Mouse (Mus musculus) brain, adult 2 months (tissue): ENCODE results near the gene Nthl1.

Source experiments
- DNase-seq: peaks from one replicate; pipeline ENCODE4 v3.0.0; 2011; ENCODE audit warnings: low read depth, low spot score

Gene Nthl1

GRCm38 (mm10) chr17:24632167-24632812 lies at the start of gene Nthl1, which contains the start of gene Tsc2:
TSS of gene Nthl1 (plus strand) at chr17:24632680.
TSS of gene Tsc2 (minus strand) at chr17:24632630.
- peak; percentile 93 for DNase-seq

DNA sequence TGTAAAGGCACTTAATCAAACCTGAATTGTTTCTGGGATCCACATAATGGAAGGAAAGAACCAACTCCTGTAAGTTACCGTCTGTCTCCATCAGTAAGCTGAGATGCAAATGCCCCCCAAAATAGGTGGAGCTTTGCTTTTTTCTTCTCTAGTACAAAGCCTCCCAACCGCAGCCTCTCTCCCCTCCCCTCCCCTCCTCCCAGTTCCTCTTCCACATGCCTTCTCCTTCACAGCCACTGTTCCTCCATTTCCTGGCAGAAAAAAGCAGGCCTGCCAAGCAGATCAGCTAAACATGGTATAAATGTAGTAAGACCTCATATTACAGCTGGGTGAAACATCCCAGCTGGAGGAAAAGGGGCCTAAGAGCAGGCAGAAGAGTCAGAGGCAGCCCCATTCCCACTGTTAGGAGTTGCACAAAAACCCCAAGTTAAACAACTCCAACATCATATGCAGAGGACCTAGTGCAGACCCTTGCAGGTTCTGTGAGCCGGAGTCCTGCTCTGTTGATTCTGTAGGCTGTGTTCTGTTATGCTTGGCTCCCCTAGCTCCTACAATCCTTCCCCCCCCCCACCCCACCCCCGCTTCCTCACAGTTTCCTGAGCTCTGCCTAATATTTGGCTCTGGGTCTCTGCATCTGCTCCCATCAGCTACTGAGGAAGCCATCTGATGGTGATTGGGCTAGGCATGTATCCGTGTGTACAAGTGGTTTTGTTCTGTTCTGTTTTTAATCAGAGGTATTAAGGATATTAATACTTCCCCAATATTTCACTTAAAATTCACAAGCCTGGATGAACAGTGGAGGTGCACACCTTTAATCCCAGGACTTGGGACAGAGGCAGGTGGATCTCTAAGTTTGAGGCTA lies 48.6 kb upstream of the Nthl1 start:
- DNase-seq, result no peak

DNA sequence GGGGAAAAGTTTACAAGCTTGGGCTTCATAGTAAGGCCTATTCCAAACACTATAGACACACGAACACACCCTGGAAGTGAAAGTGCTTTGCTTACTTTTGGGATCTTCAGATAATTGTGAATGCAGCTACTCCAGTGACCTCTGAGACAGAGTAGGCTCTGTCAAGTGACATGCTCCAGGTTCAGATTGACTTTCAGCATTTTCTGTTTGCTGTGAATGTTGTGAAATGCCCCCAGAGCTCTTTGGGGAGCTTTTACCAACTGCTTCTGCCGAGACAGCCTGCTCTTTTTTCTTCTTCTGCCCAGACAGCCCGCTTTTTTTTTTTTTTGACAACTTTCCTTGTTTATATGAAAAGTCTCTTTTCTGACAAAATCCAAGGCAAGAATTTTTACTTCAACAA lies 48.0 kb upstream of the Nthl1 start:
- no peak for DNase-seq

DNA sequence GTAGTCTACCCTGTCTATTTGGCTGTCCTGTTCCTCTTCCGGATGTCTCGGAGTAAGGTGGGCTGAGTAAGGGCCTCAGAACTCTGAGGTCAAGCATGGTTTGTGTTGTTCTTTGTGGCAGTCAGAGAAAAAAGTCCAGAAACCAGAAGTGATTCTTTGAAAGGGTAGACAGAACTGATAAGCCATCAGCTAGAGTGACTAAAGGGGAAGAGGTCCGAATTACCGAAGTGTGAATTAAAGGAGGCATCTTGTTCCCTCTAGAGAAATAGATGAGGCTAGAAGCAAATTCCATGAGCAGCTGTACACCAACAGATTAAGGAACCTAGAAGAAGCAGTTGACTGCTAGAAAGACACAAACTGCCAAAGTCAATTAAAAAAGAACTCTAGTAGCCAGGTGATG lies 45.9 kb upstream of the Nthl1 start:
- no peak for DNase-seq

GRCm38 (mm10) chr17:24590943-24591342 lies 41.5 kb upstream of the Nthl1 start:
- peak; percentile 84 for DNase-seq

- no peak for DNase-seq
These were observed 40.8 kb upstream of the Nthl1 start for GRCm38 (mm10) chr17:24591695-24592094.

DNA sequence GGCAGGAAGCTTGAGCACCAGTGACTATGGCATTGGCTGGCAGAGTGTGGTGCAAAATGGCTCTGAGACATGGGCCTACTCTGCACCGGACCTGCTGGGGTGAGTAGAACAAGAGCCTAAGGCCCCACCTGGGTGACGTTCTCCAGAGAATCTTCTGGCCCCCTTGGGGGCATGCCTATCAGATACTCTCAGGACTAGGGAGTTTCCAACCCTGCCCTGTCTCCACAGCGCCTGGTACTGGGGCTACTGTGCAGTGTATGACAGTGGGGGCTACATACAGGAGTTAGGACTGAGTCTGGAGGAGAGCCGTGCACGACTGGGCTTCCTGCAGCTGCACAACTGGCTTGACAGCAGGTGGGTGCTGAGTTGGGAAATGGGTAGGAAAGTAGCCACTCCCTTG lies 39.2 kb upstream of the Nthl1 start:
- no peak for DNase-seq

DNA sequence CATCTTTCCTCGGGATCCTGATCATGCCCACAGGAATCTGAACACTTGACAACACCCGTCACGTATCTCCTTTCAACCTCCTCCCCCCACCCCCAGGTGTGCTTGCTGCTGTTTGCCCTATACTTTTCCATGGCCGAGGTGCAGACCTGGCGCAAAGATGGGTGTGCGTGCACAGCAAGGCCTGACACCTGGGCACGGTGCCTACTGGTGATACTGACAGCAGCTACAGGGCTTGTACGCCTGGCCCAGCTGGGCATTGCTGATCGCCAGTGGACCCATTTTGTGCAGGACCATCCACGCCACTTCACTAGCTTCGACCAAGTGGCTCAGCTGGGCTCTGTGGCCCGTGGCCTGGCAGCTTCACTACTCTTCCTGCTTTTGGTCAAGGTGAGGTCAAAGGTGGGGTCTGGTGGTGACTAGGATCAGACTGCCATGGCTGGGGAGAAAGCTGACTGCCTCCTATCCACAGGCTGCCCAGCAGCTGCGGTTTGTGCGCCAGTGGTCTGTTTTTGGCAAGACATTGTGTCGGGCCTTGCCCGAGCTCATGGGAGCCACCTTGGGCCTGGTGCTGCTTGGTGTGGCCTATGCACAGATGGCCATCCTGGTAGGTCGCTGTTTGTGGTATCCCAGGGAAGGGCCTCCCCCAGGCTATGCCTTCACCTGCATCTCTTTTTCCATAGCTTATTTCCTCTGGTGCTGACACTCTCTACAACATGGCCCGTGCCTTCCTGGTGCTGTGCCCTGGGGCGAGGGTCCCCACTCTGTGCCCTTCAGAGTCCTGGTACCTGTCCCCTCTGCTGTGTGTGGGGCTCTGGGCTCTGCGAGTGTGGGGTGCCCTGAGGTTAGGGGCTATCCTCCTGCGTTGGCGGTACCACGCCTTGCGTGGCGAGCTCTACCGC lies 38.2 kb upstream of the Nthl1 start:
- no peak for DNase-seq

- DNase-seq, result peak; percentile 65
These were observed 37.1 kb upstream of the Nthl1 start for GRCm38 (mm10) chr17:24595126-24596072.

DNA sequence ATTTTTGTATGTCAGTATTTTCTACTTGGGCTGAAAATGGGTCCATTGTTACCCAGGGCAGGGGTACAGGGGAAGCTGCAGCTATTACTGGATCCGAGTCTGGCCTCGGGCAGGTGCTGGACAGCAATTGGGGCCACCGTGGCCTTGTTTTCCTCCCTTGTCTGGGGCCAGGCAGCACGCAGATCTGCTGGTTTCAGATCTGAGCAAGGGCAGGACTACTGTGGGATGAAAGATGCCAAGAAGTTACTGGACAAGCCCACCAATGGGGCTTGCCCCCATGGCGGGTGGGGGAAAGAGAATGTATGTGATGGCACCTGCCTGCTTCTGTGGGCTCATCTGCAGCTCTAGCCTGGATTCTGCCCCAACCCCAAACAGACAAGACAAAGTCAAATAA lies 36.4 kb upstream of the Nthl1 start:
- DNase-seq, result no peak

- peak; percentile 96 for DNase-seq
These were observed 35.9 kb upstream of the Nthl1 start for GRCm38 (mm10) chr17:24596471-24597183.

- DNase-seq, result no peak
These were observed 34.5 kb upstream of the Nthl1 start for GRCm38 (mm10) chr17:24597989-24598388.

DNA sequence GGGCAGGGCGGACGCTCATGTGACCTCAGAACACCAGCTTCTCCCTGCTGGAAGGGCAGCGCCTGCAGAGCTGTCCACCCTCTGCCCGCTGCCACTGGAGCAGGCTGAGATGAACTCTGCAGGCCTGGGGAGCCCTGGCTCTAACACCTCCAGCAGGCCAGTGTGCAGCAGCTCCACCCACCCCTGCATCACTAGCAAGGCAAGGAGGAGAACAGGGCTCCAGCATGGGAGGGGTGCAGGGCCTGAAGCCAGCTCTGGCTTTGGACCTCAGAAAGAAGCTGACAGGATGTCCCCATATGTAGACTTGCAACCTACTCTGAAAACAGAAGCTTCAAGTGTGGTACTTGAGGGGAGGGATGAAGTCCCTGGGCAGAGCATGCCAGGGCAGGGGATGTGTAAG lies 32.0 kb upstream of the Nthl1 start:
- DNase-seq, result peak; percentile 42

DNA sequence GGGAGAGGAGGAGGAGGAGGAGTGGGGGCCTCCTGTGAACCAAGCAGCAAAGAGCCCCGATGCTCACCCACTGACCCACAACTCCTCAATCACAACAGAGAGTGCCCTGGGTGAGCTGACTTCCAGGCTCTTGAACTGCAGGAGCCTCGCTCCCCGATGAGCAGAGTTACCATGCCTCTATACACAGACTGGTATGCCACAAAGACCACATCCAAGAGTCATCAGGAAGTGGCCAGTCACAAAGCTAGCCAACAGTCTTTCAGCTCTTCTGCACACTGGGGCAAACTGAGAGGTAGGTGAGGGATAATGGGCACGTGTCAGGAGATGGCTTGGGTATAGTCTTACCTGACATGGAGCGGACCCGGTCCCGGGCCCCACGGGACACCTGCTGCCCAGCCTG lies 28.5 kb upstream of the Nthl1 start:
- DNase-seq, result no peak

- no peak for DNase-seq
These were observed 27.9 kb upstream of the Nthl1 start for GRCm38 (mm10) chr17:24604557-24604956.

DNA sequence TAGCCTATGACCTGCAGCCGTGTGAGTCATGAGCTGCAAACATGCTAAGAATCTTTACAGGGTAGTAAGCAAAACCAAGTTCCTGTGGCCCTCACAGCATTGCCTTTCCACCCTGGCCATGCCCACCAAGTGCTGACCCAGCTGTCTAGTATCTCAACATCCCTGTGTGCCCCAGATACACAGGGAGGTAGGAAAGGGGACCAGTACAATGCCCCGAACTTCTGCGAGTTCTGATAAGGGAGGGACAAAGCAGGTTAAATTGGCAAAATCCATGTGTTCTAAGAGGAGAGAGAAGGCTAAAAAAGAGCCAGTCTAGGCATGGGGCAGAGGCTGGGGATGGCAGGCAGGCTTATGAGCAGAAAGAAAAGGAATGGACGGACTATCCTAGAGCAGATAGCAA lies 24.1 kb upstream of the Nthl1 start:
- DNase-seq, result no peak

- no peak for DNase-seq
These were observed 23.6 kb upstream of the Nthl1 start for GRCm38 (mm10) chr17:24608874-24609273.

DNA sequence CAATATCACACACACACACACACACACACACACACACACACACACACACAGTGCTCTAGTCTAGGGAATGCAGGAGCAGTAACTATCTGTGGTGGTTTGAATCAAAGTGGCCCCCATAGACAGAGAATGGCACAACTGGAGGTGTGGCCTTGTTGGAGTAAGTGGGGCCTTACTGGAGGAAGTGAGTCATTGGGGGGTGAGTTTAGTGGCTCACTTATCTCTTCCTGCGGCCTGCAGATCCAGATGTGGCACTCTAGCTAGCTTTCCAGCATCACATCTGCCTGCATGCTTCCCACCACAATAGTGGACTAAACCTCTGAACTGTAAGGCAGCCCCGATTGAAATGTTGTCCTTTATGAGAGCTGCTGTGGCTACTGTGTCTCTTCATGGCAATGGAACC lies 21.8 kb upstream of the Nthl1 start:
- DNase-seq, result no peak

GRCm38 (mm10) chr17:24617561-24618194 lies 14.8 kb upstream of the Nthl1 start:
- DNase-seq, result no peak

DNA sequence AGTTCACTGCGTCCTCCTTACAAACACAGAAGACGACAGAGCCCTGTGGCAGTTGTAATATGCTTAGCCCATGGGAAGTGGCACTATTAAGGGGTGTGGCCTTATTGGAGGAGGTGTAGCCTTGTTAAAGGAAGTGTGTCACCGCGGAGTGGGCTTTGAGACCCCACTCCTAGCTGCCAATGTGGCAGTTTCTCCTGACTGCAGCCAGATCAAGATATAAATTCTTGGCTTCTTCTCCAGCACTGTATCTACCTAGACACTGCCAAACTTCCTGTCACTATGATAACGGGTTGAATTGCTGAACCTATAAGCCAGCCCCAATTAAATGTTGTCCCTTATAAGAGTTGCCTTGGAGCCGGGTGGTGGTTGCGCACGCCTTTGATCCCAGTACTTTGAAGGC lies 7.0 kb upstream of the Nthl1 start:
- DNase-seq, result no peak
